Mouse (Mus musculus) B cell, adult 67 days (primary cell): ENCODE measurements around the gene Magoh. TPM values are rescaled to one million over a fixed set of nuclear protein-coding genes. Genes with fewer than 3 reads are reported as not detected.

Experiments
- total RNA-seq, 2 experiments: library from RNA; stranded (reverse); gene quantifications; 4 replicates each; pipeline ENCODE4 v1.2.4; 2023

Gene Magoh
- 100 to 1,000 TPM in 1 of 2 experiments, 10 to 100 TPM in 1; 93.7 to 105 TPM for total RNA-seq

GRCm38 (mm10) chr4:107879254-107880050, at the start of gene Magoh:
Magoh (plus strand) TSS chr4:107879755.

DNA sequence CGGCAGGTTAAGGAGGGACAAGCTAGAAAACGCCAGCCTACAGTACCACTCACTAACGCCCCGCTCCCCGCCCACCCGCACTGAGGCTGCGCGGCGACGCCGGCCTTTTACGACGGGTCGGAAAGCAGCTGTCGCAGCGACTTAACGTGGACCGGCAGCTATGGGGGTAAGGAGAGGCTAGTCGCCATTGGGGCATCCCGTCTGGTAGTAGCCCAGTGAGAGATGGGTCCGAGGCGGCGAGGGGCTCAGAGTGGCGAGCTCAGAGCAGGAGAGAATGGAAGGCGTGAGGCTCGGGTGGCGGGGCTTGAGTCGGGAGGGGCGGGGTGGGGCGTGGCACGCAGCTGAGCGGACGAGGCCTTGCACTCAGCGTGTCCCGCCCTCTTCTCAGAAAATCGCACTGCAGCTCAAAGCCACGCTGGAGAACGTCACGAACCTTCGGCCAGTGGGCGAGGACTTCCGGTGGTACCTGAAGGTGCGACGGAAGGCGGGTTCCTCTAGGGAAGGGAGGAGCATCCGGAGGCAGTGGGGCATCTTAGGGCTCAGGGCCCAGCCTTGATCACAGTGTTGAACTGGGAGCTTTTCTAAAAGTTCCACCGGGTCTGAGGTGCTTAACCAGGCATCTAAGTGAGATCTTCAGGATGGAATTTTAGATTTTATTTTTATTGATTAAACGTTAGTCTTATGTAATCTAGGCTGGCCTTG, 10.3 kb downstream of the Magoh start, which contains the start of gene 0610037L13Rik:
Gene 0610037L13Rik, plus strand, starts transcription at position 83 of the 702 bp plus-strand sequence.

DNA sequence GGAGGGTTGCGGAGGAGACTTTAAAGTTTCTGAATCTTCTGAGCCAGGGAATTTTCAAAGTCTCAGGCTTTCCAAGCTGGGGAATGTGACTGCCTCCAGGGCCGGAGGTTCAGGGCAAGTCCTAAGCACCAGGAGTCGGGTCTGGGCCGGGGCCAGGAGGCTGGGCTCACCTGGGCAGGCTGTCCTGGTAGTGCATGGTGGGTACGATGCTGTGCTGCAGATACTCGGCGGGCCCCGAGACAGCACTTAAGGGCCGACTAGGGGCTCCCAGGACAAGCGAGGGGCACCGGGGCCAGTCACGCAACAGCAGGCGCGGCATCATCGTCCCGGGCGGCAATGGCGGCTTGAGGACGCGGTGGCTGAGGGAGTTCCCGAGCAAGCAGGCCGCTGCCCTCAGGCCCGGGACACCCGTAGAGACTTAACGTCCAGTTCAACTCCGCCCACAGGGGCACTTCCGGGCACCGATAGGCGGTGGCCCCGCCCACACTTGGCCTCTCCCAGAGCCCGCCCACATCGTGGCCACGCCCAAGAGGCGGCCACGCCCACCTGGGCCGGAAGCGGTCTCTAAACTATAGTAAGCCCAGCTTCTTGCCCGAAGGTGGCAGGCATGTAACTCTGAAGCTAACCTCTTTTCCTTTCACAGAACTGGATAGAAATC, 43.7 kb downstream of the Magoh start, which contains the start of gene Cpt2:
Gene Cpt2, minus strand, starts transcription at position 466 of the 658 bp plus-strand sequence.

Other genes with a start within 250 kb of the Magoh start
- gene Dmrtb1, start 195.5 kb upstream of the Magoh start, total RNA-seq = not detected
- 1 to 10 TPM in 1 of 2 experiments, under 1 TPM in 1; 0.77 to 1.2 TPM for gene Lrp8, start 77.5 kb upstream of the Magoh start, total RNA-seq
- gene 0610037L13Rik, start 10.1 kb downstream of the Magoh start, total RNA-seq = 10 to 100 TPM; 47.1 to 56.8 TPM
- gene Cpt2, start 43.9 kb downstream of the Magoh start, total RNA-seq = 10 to 100 TPM; 13.8 to 16.5 TPM
- gene Slc1a7, start 88.6 kb downstream of the Magoh start, total RNA-seq = not detected
- under 1 TPM in 1 of 2 experiments, not detected in 1; 0.74 TPM for gene Podn, start 216.7 kb downstream of the Magoh start, total RNA-seq